Mouse (Mus musculus) spleen, postnatal 4 days (tissue): ENCODE measurements around the gene Sez6l.

ENCODE experiments used
- DNase-seq, 2 experiments: peaks; one replicate each; pipeline ENCODE4 v3.0.0; 2022; ENCODE audit warnings: low spot score in 2 of 2

Gene Sez6l

DNA sequence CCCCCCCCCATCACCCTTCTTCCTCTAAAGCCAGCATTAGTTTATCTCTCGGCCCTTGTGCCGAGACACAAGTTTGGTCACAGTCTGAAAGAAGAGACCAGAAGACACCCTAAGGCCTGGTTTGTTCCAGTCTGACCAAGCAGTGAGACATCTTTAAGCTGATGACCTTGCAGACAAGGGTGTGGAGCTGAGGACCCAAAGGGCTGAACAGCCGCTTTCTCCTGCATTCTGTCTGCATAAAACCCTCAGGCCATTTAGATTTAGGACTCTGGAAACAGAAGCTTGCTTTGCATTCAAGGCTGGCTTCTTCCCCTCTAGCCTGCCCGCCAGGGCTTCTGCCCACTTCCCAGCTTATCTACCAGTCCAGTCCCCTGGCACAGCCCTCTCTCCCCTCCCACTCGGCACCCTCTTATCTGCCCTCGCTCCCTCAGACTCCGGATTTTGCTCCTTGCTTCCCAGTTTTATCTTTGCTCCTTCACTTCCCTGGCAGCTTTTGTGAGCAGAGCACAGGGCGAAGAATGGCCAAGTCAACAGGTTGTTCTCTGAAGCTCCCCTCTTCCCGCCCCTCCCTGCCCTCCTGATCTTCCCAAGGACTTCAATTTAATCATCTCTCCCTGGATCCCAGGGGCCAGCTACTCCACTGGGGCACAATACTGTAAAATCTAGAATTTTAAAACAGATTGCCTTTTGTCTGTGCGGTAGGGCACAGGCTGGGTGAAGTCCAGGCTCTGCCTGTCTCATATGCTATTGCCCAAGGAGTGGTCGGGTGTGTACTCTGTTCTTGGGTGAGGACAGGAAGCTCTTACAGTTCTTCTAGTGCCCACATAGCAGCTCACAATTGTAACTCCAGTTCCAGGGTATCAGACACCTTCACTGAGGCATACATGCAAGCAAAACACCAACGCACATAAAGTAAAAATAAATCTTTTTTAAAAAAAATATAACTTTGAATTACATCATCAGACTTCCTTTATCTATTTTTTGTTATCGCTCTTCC, 77.8 kb downstream of the Sez6l start:
- no peak for DNase-seq

DNA sequence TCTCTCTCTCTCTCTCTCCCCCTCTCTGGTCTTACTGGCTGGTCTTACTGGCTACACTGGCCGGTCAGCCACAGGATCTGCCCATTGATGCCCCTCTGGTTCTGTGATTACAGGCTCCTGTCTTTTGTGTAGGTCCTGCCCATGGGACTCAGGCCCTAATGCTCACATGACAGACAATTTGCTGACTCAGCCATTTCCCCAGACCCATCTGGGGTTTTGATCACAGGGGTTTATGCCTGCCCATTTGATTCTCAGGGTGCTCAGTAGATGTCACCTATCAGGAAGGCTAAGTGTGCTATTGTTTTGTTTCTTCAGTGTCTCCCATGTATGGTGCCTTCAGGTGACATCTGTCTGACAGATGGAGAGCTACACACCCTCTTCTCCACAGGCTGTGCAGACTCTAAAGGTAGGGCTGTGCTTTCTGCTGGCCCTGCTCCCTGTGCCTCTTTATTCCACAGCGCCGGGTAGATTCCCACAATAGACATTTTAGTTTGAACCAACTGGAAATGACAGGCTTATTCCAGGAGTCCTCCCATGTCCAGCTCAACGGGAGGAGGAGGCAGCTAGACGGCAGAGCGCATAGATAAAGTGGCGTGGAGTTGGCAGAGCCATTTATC, 80.1 kb downstream of the Sez6l start:
- DNase-seq: no peak

DNA sequence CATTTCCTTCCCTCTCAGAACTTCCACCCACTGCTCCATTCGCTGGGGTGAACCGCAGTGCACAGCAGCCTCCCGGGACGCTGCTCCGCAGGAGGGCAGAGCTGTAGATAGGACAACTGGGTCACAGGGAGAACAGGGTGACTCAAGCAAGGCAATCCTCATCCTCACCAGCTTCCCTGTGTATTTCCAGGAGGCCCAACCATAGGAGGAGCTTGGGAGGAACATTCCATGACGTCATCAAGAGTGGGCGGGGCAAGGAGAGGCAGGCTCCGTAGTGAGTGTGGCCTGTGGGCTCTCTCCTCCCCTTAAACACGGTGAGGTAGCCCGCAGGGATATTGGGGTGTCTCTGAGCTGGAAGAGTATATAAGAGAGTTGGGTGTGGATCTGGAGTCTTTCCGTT, 83.5 kb downstream of the Sez6l start:
- no peak for DNase-seq

DNA sequence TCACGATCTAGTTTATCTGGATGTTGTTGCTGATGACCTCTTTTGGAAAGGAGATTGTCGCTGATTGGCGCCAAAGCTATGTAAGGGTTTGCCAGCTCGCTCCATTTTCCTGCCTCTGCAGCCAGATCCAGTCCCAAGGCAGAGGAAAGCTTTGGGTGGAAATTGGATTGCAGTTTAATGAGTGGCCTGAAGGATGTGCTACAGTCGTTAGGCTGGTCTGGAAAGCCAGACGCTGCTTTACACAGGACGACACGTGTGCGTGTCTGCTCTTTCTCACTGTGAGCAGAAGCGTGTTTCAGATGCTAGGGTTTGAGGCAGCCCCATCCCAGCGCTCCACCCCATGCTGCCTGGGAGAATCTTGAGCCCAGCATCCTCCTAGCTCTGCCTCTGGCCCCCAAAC, 85.5 kb downstream of the Sez6l start:
- no peak for DNase-seq

DNA sequence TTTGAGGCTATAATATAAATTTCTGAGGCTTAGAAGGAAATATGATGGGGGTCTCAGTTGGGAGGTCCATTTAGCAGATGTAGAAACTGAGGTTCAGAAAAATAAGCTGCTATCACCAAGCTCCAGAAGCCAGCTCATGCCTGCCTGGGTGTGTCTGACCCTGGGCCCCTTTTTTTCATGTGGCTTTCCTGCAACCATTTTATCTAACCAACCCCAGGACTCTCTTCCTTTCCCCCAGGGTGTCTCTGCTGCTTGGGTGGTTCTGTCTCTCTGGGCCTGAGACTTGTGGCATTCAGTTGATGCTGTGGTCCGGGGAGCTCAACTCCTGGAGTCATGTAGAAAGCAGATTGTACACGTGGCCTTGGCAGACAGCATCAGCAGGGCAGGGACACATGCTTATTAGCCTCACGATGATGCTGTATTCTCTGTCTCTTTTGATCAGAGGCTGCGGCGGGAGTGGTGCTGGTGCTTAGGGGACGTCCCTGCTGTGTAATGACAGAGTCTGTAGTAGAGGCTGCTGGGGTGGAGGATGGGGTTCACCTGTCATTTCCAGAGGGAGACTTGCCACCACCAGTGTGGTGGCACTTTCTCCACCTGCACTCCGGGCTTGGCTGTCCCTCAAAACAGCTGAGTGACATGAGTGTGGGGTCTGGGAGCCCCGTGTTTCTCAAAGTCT, 88.7 kb downstream of the Sez6l start:
- no peak for DNase-seq

DNA sequence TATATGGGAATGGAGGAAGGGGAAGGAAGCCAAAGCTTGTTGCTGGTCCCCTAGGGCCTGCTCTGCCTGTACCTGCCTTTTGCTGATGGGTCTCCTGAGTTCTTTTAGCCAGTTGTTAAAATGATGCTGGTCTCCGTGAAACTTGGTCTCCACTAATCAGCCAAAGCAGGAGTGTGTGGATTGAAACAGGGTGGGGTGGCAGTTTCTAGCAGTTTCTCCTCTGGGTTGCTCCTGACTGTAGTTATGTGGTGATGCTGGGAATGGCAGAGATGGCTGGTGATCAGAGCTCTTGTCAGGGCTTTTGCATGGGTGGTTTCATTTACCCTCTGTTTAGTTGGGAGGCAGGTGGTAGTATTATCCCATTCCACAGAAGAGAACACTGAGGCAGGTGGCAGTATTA, 89.5 kb downstream of the Sez6l start:
- DNase-seq: no peak

DNA sequence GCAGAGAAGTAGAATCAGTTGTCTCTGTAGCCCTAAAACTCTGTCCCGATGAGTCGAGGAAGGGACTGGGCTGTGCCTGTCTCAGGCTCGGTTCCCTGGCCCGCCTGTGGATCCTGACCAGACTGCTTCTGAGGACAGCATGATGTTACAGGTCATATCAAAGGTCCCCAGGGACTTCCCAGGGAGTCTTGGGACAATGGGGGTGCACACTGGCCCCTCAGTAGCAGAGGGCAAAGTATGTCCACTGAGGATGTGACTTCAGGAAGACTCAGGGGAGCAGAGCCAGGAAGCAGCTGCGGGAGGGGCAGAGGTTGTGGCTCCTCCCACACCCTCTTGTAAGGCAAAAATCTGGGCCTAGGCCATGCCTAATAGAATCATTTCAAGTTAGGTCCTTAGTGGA, 90.6 kb downstream of the Sez6l start:
- no peak for DNase-seq

DNA sequence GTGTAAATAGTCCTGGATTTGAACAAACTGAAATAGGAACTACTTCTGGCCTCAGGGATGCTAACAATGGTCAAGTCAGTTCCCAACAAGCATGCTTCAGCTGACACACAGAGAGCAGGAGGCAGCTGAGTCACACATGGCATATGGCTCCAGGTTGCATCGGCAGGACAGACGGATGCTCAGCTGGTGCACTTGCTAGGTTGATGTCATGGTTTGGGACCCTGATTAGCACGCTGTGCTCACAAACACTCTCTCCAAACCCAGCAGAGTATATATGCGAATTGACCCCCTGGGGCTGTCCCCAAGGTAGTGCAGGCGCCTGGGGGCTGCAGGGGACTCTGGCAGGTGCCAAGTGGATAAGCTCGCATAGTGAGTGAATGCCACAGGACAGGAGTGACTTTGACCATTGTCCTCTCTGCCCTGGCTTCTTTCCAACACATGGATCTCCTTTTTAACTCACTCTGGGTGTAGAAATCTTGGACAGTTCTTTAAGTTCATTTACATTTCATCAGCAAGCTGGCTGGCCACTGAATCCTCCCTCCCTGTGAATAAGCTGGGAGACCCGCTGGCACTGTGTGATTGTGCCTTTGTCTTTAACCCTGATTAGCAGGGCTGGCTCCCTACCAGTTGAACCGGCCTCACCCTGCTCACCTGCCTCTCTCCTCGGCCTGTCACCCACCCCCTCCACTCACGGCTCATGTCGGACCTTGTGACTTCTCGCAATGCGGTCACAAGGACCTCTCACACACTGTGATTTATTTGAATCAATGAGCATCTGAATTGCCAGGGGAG, 91.9 kb downstream of the Sez6l start:
- DNase-seq: no peak

DNA sequence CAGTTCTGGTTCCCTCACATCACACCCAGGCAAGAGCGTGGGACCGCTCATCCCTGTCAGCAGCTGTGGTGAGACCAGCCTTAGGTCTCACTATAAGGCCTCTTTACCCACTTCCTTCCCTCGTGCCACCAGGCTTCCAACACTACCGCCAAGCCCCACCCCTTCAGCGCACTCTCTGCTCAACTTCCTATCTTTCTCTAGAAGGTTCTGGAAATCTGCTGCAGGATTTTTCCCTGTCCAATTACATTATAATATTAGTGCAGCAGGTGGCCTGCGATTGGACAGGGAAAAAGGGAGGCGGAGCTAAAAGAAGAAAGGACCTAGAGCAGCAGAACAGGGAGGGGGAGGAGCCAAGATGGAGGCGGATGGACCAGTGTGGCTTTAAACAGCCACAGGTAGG, 94.0 kb downstream of the Sez6l start:
- DNase-seq: no peak

DNA sequence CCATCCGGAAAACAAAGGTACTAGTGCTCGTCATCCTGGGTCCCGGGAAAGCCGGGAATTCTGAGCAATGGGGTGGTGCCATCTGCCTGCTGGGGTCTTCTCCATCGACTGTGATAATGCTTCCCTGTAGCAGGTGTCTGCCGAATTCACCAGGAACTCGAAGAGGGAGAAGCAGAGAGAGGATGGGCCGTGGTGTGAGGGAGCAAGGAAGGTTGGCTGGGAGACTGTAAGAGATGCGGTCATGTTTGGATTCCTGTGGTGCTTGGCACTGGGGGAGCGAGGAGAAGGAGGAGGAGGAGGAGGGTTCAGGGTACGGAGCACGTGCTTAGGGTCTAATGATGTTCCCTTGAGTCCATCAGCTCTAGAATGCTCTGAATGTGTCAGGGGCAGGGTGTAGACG, 94.4 kb downstream of the Sez6l start:
- no peak for DNase-seq

DNA sequence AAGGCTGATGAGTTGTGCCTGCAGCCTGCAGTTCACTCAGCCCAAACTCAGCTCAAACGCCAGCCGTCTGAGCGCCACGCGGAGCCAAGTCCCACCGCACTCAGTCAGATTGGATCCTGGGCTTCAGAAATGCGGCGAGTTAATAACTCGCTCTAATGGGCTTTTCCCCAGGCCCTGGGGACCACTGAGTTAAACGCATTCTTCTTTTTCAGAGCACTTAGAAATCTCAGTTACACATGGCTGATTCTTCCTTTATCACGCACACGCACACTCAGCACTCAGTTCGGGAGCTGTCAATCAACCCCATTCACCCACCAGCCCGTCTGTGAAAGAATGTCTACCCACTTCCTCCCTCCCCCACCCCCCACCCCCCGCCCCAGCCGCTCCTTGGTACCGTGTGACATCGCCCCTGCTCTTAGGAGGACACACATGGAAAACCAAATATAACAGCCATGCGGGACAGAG, 95.0 kb downstream of the Sez6l start:
- DNase-seq: no peak

DNA sequence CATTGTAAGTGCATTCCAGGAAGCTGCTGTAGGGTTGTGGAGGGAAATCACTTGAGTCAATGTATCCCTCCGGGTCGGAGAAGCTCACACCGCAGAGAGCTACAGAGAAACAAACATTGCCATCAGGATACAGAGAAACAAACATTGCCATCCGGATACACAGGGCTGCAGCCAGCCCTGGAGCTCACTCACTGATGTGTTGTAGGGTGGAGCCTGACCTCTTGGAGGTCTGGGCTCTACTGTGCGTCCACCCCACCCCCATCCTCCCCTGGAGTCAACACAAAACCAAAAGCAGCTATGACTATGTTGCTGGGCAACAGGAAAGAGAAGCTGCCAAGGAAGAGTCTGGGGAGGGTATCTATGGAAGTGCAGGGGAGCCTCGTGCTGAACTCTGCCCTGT, 103.5 kb downstream of the Sez6l start:
- no peak for DNase-seq

DNA sequence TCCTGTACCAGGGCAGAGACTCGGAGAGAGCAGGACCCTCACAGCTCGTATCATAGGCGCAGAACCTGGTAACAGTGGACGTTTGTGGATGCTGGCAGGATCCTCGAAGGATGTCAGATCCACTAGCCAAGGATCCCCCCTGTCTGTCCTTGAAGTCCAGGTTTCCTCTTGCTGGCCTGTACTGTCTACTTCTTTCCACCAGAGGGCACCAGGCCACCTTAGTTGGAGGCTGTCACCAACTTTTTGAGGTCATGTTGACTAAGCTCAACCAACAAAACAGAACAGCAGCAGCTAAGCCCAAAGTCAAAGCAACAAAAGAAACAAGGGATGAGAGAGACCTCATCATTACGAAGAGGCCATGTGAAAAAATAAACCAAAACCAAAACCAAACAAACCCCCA, 106.8 kb downstream of the Sez6l start:
- no peak for DNase-seq

DNA sequence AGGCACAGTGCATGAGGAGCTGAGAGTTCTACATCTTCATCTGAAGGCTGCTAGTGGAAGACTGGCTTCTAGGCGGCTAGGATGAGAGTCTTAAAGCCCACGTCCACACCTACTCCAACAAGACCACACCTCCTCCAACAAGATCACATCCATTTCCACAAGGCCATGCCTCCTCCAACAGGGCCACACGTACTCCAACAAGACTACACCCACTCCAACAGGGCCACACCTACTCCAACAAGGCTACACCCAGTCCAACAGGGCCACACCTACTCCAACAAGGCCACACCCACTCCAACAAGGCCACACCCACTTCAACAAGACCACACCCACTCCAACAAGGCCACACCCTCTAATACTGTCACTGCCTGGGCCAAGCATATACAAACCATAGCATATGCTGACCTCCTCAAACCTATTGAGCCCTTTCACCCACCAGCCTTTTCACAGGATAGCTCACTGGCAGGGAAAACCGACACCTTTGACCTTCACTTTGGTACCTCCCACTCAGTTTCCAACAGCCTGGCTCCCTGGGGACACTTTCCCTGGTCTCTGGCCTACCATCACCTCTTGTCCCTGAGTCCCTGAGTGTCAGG, 107.9 kb downstream of the Sez6l start:
- no peak for DNase-seq

DNA sequence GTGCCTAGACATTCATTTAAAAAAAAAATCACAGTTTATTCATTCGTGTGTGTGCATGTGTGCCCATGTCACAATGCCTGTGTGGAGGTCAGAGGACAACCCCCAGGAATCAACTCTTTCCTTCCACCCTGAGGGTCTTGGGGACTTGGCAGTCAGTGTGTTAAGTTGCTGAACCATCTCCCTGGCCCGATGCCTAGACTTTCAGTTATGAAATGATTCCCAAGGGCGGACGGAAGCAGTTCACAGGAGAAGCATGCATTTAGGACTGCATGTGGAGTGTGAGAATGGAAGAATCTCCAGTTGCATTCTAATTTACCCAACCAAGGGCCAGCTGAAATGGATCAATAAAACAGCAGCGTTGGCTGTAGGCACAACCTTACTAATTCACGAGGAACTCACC, 110.7 kb downstream of the Sez6l start:
- no peak for DNase-seq

DNA sequence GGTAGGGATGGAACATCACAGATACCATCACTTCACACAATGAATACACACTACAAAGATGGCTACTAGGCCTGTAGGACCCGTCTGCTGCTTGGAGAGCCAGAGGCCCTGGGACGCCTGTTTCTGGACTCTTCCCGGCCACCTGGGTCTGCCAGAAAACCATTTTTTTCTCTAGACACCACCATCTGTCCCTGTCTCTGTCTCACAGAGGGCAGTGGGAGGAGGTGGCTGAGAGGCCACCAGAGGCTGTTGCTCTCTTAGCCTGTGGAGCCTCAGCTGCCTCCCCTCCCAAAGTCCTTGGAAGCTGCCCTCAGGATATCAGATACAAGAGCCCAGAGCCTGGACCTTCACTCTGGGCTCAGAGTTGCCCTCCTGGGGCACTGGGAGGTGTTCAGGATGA, 117.1 kb downstream of the Sez6l start:
- no peak for DNase-seq

DNA sequence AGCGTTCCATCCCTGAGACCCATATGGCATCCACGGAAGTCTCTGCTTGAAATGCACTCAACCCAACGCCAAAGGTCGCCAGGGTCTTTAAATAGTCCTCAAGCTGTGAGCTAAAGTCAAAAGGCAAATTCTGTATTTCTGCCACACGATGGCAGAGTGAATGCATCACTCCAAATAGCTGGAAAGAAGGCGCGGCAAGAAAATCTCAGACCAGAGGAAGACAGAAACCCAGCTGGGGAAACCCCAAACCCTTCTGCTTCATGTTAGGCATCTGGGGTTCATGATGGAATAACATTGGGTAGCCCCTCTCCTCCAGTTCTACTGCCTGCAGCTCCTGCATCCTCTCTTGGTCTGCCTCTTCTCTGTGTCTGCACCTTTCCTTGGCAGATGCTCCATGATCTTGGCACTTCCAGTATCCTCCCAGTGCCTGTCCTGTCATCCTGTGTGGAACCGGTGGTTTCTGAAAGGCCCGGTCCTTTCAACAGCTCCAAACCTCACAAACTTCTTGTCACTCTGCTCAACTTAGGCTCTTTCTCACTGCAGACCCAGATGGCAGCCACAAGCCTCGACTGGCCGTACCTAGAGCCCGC, 121.9 kb downstream of the Sez6l start:
- DNase-seq: no peak

DNA sequence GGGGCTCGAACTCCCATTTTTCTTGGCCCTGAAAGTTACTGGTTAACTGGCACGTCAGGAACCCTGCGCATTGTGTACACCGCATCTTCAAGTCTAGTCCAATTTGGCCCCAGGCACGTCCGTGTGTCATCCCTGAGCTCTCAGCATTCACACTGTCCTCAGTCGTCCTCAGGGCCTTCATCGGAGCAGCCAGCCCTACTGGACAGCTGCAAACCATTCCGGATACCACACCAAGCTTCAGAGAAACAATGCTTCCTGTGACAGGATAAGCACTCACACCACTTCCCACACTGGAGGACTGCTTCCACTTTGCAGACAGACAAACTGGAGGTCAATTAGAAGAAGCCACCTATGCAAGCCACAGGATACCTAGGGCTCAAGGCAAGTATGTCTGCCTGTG, 123.9 kb downstream of the Sez6l start:
- no peak for DNase-seq

DNA sequence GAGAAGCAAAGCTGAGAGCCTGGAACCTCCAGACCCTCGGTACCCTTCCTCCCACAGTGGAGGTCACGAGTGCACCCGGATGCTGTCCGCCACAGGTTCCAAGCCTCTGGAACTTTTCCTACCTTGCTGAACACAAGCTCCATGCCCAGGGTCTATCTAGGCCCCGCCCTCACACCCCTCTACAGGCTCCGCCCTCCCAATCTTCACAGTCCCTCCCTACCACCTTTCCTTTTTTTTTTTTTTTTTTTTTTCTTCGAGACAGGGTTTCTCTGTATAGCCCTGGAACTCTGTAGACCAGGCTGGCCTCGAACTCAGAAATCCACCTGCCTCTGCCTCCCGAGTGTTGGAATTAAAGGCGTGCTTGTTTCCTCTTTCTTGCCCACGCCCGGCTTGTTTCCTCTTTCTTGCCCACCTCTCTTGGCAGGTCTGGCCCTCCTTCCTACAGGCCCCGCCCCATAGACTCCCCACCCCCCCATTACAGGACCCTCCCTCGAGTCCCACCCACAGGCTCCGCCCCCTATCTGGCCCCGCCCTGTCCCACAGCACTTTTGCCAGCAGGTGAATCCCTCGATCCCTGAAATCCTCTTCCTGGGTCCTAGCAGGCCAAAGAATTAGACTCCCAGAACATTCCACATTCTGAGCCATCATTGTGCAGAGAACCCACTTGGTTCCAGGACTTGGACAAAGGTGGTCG, 128.1 kb downstream of the Sez6l start, which contains the start of gene Gm6588:
TSS of gene Gm6588 (plus strand) at position 680 of the 694 bp plus-strand sequence.
- no peak for DNase-seq

DNA sequence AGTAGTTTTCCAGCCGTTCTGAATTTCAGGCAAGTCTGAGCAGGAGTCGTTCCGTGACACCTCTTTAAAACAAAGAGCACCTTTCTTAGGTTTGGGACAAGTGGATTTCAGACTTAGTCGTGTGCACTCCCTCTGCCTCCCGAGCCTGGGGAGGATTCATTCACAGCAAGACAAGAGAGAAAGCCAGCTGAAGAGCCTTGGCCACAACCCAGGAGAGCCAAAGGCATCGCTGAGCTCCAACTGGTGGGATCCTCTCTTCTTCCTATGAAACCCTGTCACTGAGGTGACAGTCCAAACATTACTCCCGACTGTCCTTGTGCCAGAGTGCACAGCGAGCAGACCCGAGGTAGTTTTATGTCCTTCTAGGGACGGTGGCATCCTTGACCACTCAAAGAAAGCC, 138.4 kb downstream of the Sez6l start:
- DNase-seq: no peak
